Mouse (Mus musculus): Measurements from ENCODE around the gene Gm45062.

Gene Gm45062

GRCm38 (mm10) chr6:8583892-8584291, 324.6 kb downstream of the Gm45062 start:
- no peak for DNase-seq (ENCODE audit: extremely low read depth, low read depth, low spot score)

GRCm38 (mm10) chr6:8591665-8592064, 332.4 kb downstream of the Gm45062 start:
- DNase-seq (ENCODE audit: extremely low read depth, low read depth, low spot score) = no peak

- no peak for DNase-seq (ENCODE audit: extremely low read depth, low read depth, low spot score)
These were observed 358.1 kb downstream of the Gm45062 start for GRCm38 (mm10) chr6:8617369-8617768.

GRCm38 (mm10) chr6:8619582-8620350, 360.5 kb downstream of the Gm45062 start:
- DNase-seq (ENCODE audit: extremely low read depth, low read depth, low spot score) = no peak

GRCm38 (mm10) chr6:8623045-8623444, 363.8 kb downstream of the Gm45062 start:
- DNase-seq (ENCODE audit: extremely low read depth, low read depth, low spot score) = no peak

GRCm38 (mm10) chr6:8628226-8628625, 369.0 kb downstream of the Gm45062 start:
- DNase-seq (ENCODE audit: extremely low read depth, low read depth, low spot score) = no peak

GRCm38 (mm10) chr6:8628715-8629267, 369.5 kb downstream of the Gm45062 start:
- no peak for DNase-seq (ENCODE audit: extremely low read depth, low read depth, low spot score)

GRCm38 (mm10) chr6:8630531-8630930, 371.3 kb downstream of the Gm45062 start:
- DNase-seq (ENCODE audit: extremely low read depth, low read depth, low spot score) = no peak

- no peak for DNase-seq (ENCODE audit: extremely low read depth, low read depth, low spot score)
These were observed 372.1 kb downstream of the Gm45062 start for GRCm38 (mm10) chr6:8631362-8631761.

GRCm38 (mm10) chr6:8631986-8632632, 372.9 kb downstream of the Gm45062 start:
- no peak for DNase-seq (ENCODE audit: extremely low read depth, low read depth, low spot score)

GRCm38 (mm10) chr6:8632701-8633100, 373.5 kb downstream of the Gm45062 start:
- no peak for DNase-seq (ENCODE audit: extremely low read depth, low read depth, low spot score)

- DNase-seq (ENCODE audit: extremely low read depth, low read depth, low spot score) = no peak
These were observed 378.9 kb downstream of the Gm45062 start for GRCm38 (mm10) chr6:8638122-8638521.

GRCm38 (mm10) chr6:8638899-8639298, 379.6 kb downstream of the Gm45062 start:
- no peak for DNase-seq (ENCODE audit: extremely low read depth, low read depth, low spot score)

- DNase-seq (ENCODE audit: extremely low read depth, low read depth, low spot score) = no peak
These were observed 380.3 kb downstream of the Gm45062 start for GRCm38 (mm10) chr6:8639526-8639925.

GRCm38 (mm10) chr6:8640863-8641262, 381.6 kb downstream of the Gm45062 start:
- no peak for DNase-seq (ENCODE audit: extremely low read depth, low read depth, low spot score)

- DNase-seq (ENCODE audit: extremely low read depth, low read depth, low spot score) = no peak
These were observed 385.5 kb downstream of the Gm45062 start for GRCm38 (mm10) chr6:8644703-8645102.

GRCm38 (mm10) chr6:8645708-8646107, 386.5 kb downstream of the Gm45062 start:
- DNase-seq (ENCODE audit: extremely low read depth, low read depth, low spot score) = no peak

Measured in fat pad, adult 2 months (tissue).